12 mouse cellular contexts compared by ENCODE assay signal in genomic region chr8:87645371-87645770, GRCm38 (mm10).
A peak's percentile ranks its signal among the peaks of the same experiment; 100 is the strongest.
DNase-seq lines count a peak whose midpoint lies in the region; ATAC-seq and TF ChIP-seq lines count a peak whose summit lies in the region.
"Had no signal": no experiment of that assay in that cellular context is flagged by ENCODE, and none has a peak within 500 bp of the region (broad histone marks: within the 10 kb centered on the region; RNA-seq: fewer than 3 reads in every experiment).

No protein-coding gene starts in this region.

- no peak overlapping the region for H3K4me3 ChIP-seq in lung, embryonic 14.5 days (ENCODE audit: low read depth, low read length)
- H3K4me3 ChIP-seq in lung, adult 2 months (replicated peaks; ENCODE audit: extremely low read depth, low read depth, low read length): no peak overlapping the region
- H3K4me3 ChIP-seq in hindbrain, embryonic 10.5 days: no peak overlapping the region
- no peak overlapping the region for H3K4me3 ChIP-seq in midbrain, embryonic 16.5 days (ENCODE audit: low read depth, low read length)
- H3K4me3 ChIP-seq: erythroblast, embryonic 14.5 days had no signal

- ATAC-seq in lung, embryonic 14.5 days (ENCODE audit: insufficient read depth): peak; percentile 66; the same call in 1 of the 2 replicates
- ATAC-seq in midbrain, embryonic 16.5 days: peak; percentile 83
- ATAC-seq: intestine, embryonic 16.5 days had no signal

- no peaks in the 10 kb centered on the region for H3K27me3 ChIP-seq in lung, embryonic 14.5 days (ENCODE audit: insufficient read depth, low read length)
- 0 out of 2 replicates have a peak, but pooled peaks cover 7% of the 10 kb centered on the region for H3K27me3 ChIP-seq in hindbrain, embryonic 10.5 days (ENCODE audit: insufficient read depth, poor library complexity, severe bottlenecking)
- no peaks in the 10 kb centered on the region; the same call in 1 of the 2 replicates for H3K27me3 ChIP-seq in midbrain, embryonic 16.5 days (ENCODE audit: control insufficient read depth, insufficient read depth, low read depth, low read length)

- no peaks in the 10 kb centered on the region for H3K36me3 ChIP-seq in lung, embryonic 14.5 days (ENCODE audit: insufficient read depth)
- H3K36me3 ChIP-seq in hindbrain, embryonic 10.5 days: no peaks in the 10 kb centered on the region
- no peaks in the 10 kb centered on the region for H3K36me3 ChIP-seq in midbrain, embryonic 16.5 days (ENCODE audit: control insufficient read depth, insufficient read depth, low read length)

- TF ChIP-seq CTCF in lung, embryonic 14.5 days (IDR thresholded peaks at IDR 0.05; ENCODE audit: low read depth): no peak
- no peak for TF ChIP-seq CTCF in lung, adult 2 months (IDR thresholded peaks at IDR 0.05; ENCODE audit: insufficient read depth, low read length)

- no peaks in the 10 kb centered on the region for H3K9me3 ChIP-seq in lung, embryonic 14.5 days (ENCODE audit: low read depth, low read length)
- H3K9me3 ChIP-seq in hindbrain, embryonic 10.5 days: no peaks in the 10 kb centered on the region
- no peaks in the 10 kb centered on the region for H3K9me3 ChIP-seq in midbrain, embryonic 16.5 days (replicated peaks; ENCODE audit: control insufficient read depth, low read length, poor library complexity, severe bottlenecking)

- no peak for TF ChIP-seq POLR2A in lung, adult 2 months (IDR thresholded peaks at IDR 0.05; ENCODE audit: borderline replicate concordance, extremely low read depth, low read depth, low read length)

- no peak overlapping the region for H3K27ac ChIP-seq in lung, embryonic 14.5 days (ENCODE audit: low read depth)
- peak overlapping the region; percentile 62 for H3K27ac ChIP-seq in hindbrain, embryonic 10.5 days
- 0 out of 2 replicates have a peak overlapping the region, but pooled peaks have one; percentile 5 for H3K27ac ChIP-seq in midbrain, embryonic 16.5 days (ENCODE audit: low read length)
- H3K27ac ChIP-seq: liver, embryonic 14.5 days had no signal

- H3K4me1 ChIP-seq in lung, embryonic 14.5 days (ENCODE audit: insufficient read depth): 0 out of 2 replicates have a peak, but pooled peaks cover 4% of the 10 kb centered on the region
- H3K4me1 ChIP-seq in lung, adult 2 months (ENCODE audit: control insufficient read depth, insufficient read depth, low read length): no peaks in the 10 kb centered on the region
- H3K4me1 ChIP-seq in hindbrain, embryonic 10.5 days (replicated peaks): peaks cover 27% of the 10 kb centered on the region
- H3K4me1 ChIP-seq in midbrain, embryonic 16.5 days (ENCODE audit: control insufficient read depth, insufficient read depth, low read length): peaks cover 9% of the 10 kb centered on the region; the same call in 1 of the 2 replicates

- H3K4me2 ChIP-seq in lung, embryonic 14.5 days: no peak overlapping the region
- no peak overlapping the region for H3K4me2 ChIP-seq in midbrain, embryonic 16.5 days (ENCODE audit: low read length)

- peak; percentile 55 for DNase-seq in lung, embryonic 14.5 days
- no peak for DNase-seq in lung, adult 2 months
- DNase-seq in cerebellum, adult 9-10 months: peak; percentile 84
- no peak for DNase-seq in hindbrain, embryonic 10.5 days (ENCODE audit: low spot score)
- DNase-seq in urinary bladder, postnatal 36 days (ENCODE audit: low spot score in 2 of 2): no peak
- DNase-seq in layer of hippocampus, postnatal 25 days (ENCODE audit: extremely low spot score in 1 of 2, low spot score in 1 of 2): no peak
- no peak for DNase-seq in urinary bladder, postnatal 10 days (ENCODE audit: low spot score)
- DNase-seq: heart, adult 18-20 months had no signal

- no peak overlapping the region for H3K9ac ChIP-seq in lung, embryonic 14.5 days
- no peak overlapping the region for H3K9ac ChIP-seq in midbrain, embryonic 16.5 days (ENCODE audit: low read depth, low read length)
- H3K9ac ChIP-seq: liver, embryonic 14.5 days had no signal

- WGBS in lung, embryonic 14.5 days: 24% methylated on average over 6 of the region's 6 CpGs
- 27% methylated on average over 6 of the region's 6 CpGs for WGBS in lung, adult 2 months
- whole genome bisulfite sequencing in hindbrain, embryonic 10.5 days: 49% methylated on average over 6 of the region's 6 CpGs
- 14% methylated on average over 6 of the region's 6 CpGs for WGBS in midbrain, embryonic 16.5 days

Comparison
In these comparisons a context has a peak if more than half of its experiments do, and no peak if none do; other contexts are left out.
1. DNase-seq: peak in lung, embryonic 14.5 days (single experiment) and cerebellum, adult 9-10 months (single experiment); none in lung, adult 2 months (single experiment), hindbrain, embryonic 10.5 days (single experiment), urinary bladder, postnatal 36 days (0 of 2), layer of hippocampus, postnatal 25 days (0 of 2) and urinary bladder, postnatal 10 days (single experiment).